Mouse (Mus musculus) small intestine, adult 2 months (tissue): ENCODE measurements around the gene Nat14.

Experiments
- CTCF ChIP-seq: fragments of 200-500 bp; IDR thresholded peaks from 2 replicates; pipeline ENCODE4 v1.5.1; 2012; ENCODE audit warnings: low read depth, mild to moderate bottlenecking, control low read depth, inconsistent platforms, low read length, moderate library complexity, mixed read lengths; ENCODE audit not compliant: insufficient replicate concordance, insufficient read length; ENCODE audit errors: extremely low read depth
- POLR2A ChIP-seq: fragments of 200-500 bp; IDR thresholded peaks from 2 replicates; pipeline ENCODE4 v1.6.1; 2012; ENCODE audit warnings: low read depth, mild to moderate bottlenecking, control low read depth, inconsistent platforms, low read length, moderate library complexity

DNA sequence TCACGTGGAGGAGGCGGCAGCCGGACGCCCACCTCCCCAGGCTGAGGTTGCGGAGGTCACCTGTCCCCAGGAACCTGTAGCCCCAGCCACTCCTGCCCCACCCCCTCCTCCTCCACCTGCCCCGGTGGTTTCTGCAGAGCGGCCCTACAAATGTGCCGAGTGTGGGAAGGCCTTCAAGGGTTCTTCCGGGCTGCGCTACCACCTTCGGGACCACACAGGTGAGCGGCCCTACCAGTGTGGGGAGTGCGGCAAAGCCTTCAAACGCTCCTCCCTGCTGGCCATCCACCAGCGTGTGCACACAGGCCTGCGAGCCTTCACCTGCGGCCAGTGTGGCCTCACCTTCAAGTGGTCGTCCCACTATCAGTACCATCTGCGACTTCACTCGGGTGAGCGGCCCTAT is 1.9 kb upstream of the Nat14 start:
- no peak for TF ChIP-seq POLR2A
- no peak for TF ChIP-seq CTCF
